Mouse (Mus musculus): ENCODE results near the gene Gss. TPM values are rescaled to one million over a fixed set of nuclear protein-coding genes. Genes with fewer than 3 reads are reported as not detected.

Gene Gss
- total and polyA plus RNA-seq, 2 experiments from 2014 or later = 11.9 TPM

DNA sequence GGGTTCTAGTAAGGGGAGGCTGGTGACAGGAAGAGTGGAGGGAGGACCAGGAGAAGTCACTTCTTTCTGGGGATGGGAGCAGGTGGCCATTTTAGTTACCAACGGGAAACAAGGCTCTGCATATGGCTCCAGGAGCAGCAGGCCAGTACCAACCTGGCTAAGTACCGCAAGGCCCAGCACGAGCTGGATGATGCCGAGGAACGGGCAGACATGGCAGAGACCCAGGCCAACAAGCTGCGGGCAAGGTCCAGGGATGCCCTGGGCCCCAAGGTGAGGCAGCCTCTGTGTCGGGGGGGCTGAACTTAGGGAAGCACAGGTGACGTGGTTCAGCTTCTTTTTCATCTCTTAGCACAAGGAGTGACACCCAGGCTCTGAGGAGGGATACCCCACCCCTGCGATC is 41.1 kb upstream of the Gss start:
- H3K27me3 ChIP-seq (ENCODE audit: insufficient read depth, low read length) = no peaks in the 10 kb centered on the region; the same call in none of the 2 replicates
- no peaks in the 10 kb centered on the region for H3K9me3 ChIP-seq (ENCODE audit: low read length)
- TF ChIP-seq CTCF (IDR thresholded peaks at IDR 0.05; ENCODE audit: low read depth) = no peak
- H3K4me1 ChIP-seq (ENCODE audit: insufficient read depth) = 0 out of 2 replicates have a peak, but pooled peaks cover 3% of the 10 kb centered on the region
- ATAC-seq = no peak
- no peak for DNase-seq
- H3K4me3 ChIP-seq (ENCODE audit: low read depth, low read length) = no peak overlapping the region
- H3K27ac ChIP-seq (ENCODE audit: low read depth, low read length) = no peak overlapping the region
- H3K9ac ChIP-seq = no peak overlapping the region
- WGBS = 92% methylated on average over 9 of the region's 9 CpGs
- no peak overlapping the region for H3K4me2 ChIP-seq (ENCODE audit: low read depth)
- H3K36me3 ChIP-seq (ENCODE audit: insufficient read depth) = peaks cover 73% of the 10 kb centered on the region

DNA sequence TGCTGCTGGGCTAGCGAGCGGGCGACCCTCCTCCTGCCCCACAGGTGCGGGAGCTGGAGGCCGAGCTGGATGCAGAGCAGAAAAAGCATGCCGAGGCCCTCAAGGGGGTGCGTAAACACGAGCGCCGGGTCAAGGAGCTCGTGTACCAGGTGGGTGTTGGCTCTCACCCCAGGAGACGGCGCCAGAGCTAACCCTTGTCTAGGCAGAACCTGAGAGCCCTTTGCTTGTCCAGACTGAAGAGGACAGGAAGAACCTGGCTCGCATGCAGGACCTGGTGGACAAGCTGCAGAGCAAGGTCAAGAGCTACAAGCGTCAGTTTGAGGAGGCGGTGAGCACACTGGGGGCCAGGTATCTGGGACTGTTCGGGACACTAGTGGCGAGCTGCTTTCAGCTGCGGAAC is 40.5 kb upstream of the Gss start:
- Histone ChIP-seq H3K27ac (ENCODE audit: low read depth, low read length) (no peak overlapping the region), H3K9ac (no peak overlapping the region), H3K4me2 (ENCODE audit: low read depth) (no peak overlapping the region), H3K4me3 (ENCODE audit: low read depth, low read length) (no peak overlapping the region), H3K9me3 (ENCODE audit: low read length) (no peaks in the 10 kb centered on the region), H3K4me1 (ENCODE audit: insufficient read depth) (0 out of 2 replicates have a peak, but pooled peaks cover 3% of the 10 kb centered on the region), H3K36me3 (ENCODE audit: insufficient read depth) (peaks cover 70% of the 10 kb centered on the region), H3K27me3 (ENCODE audit: insufficient read depth, low read length) (no peaks in the 10 kb centered on the region; the same call in none of the 2 replicates)
- DNase-seq = no peak
- ATAC-seq = no peak
- 72% methylated on average over 19 of the region's 19 CpGs for WGBS
- no peak for TF ChIP-seq CTCF (IDR thresholded peaks at IDR 0.05; ENCODE audit: low read depth)

DNA sequence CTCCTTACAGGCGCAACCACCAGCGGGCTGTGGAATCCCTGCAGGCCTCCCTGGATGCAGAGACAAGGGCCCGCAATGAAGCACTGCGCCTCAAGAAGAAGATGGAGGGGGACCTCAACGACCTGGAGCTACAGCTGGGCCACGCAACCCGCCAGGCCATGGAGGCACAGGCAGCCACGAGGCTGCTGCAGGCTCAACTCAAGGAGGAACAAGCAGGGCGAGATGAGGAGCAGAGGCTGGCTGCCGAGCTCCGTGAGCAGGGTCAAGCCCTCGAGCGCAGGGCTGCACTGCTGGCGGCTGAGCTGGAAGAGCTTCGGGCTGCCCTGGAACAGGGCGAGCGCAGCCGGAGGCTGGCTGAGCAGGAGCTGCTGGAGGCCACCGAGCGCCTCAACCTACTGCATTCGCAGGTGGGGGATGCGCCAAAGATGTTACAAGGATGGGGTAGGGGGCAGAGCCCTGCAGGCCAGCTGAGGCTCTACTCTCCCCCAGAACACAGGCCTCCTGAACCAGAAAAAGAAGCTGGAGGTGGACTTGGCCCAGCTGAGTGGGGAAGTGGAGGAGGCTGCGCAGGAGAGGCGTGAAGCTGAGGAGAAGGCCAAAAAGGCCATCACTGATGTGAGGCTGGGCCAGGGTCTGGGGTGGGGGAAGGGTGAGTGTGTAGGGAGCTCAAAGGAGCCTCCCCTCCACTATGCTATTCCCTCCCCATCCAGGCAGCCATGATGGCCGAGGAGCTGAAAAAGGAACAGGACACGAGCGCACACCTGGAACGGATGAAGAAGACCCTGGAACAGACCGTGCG is 39.7 kb upstream of the Gss start:
- Histone ChIP-seq H3K9me3 (ENCODE audit: low read length) (no peaks in the 10 kb centered on the region), H3K27ac (ENCODE audit: low read depth, low read length) (no peak overlapping the region), H3K4me2 (ENCODE audit: low read depth) (no peak overlapping the region), H3K27me3 (ENCODE audit: insufficient read depth, low read length) (no peaks in the 10 kb centered on the region; the same call in none of the 2 replicates), H3K4me3 (ENCODE audit: low read depth, low read length) (no peak overlapping the region), H3K36me3 (ENCODE audit: insufficient read depth) (peaks cover 62% of the 10 kb centered on the region), H3K4me1 (ENCODE audit: insufficient read depth) (0 out of 2 replicates have a peak, but pooled peaks cover 3% of the 10 kb centered on the region), H3K9ac (no peak overlapping the region)
- DNase-seq (no peak), ATAC-seq (no peak)
- 73% methylated on average over 30 of the region's 30 CpGs for WGBS
- TF ChIP-seq CTCF (IDR thresholded peaks at IDR 0.05; ENCODE audit: low read depth) = no peak

DNA sequence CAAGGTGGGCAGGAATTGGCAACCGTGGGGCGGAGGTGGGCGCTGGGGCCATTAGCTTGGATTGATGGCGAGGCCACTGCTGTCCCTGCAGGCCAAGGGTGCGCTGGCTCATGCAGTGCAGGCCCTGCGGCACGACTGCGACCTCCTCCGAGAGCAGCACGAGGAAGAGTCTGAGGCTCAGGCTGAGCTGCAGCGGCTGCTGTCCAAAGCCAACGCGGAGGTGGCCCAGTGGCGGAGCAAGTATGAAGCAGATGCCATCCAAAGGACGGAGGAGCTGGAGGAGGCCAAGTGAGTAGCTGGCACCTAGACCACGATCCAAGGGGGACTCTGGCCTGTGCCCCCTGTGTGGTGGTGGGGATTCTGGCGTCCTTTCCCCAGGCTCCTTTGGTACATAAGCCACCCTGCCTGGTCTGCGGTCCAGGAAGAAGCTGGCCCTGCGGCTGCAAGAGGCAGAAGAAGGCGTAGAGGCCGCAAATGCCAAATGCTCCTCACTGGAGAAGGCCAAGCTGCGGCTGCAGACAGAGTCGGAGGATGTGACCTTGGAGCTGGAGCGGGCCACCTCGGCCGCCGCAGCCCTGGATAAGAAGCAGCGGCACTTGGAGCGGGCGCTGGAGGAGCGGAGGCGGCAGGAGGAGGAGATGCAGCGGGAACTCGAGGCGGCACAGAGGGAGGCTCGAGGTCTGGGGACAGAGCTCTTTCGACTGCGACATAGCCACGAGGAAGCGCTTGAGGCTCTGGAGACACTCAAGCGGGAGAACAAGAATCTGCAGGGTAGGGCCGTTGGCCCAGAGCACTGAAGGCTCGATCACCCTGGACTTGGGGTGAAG is 38.2 kb upstream of the Gss start:
- Histone ChIP-seq H3K9ac (no peak overlapping the region), H3K4me3 (ENCODE audit: low read depth, low read length) (no peak overlapping the region), H3K36me3 (ENCODE audit: insufficient read depth) (peaks cover 47% of the 10 kb centered on the region), H3K4me1 (ENCODE audit: insufficient read depth) (0 out of 2 replicates have a peak, but pooled peaks cover 3% of the 10 kb centered on the region), H3K4me2 (ENCODE audit: low read depth) (no peak overlapping the region), H3K9me3 (ENCODE audit: low read length) (no peaks in the 10 kb centered on the region), H3K27ac (ENCODE audit: low read depth, low read length) (no peak overlapping the region), H3K27me3 (ENCODE audit: insufficient read depth, low read length) (no peaks in the 10 kb centered on the region; the same call in none of the 2 replicates)
- DNase-seq = no peak
- 34% methylated on average over 43 of the region's 43 CpGs for WGBS
- no peak for ATAC-seq
- no peak for TF ChIP-seq CTCF (IDR thresholded peaks at IDR 0.05; ENCODE audit: low read depth)

DNA sequence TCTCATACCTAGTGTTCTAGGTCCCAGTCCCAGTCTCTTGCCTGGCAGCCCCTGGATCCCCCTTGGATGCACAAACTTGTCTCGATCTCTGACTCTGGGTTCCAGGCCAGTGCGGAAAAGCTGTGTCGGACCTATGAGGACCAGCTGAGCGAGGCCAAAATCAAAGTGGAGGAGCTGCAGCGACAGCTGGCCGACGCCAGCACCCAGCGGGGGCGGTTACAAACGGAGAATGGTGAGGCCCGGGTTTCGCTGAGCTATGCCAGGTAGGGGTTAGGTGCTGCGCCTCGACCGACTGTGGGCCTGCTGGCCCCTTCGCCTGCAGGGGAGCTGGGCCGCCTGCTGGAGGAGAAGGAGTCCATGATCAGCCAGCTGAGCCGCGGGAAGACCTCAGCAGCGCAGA is 37.5 kb upstream of the Gss start:
- WGBS = 42% methylated on average over 20 of the region's 20 CpGs
- ATAC-seq (no peak), DNase-seq (no peak)
- H3K27ac ChIP-seq (ENCODE audit: low read depth, low read length) = no peak overlapping the region
- peaks cover 40% of the 10 kb centered on the region for H3K36me3 ChIP-seq (ENCODE audit: insufficient read depth)
- peak; percentile 14; the same call in 1 of the 2 replicates for TF ChIP-seq CTCF (IDR thresholded peaks at IDR 0.05; ENCODE audit: low read depth)
- H3K4me3 ChIP-seq (ENCODE audit: low read depth, low read length) = no peak overlapping the region
- no peak overlapping the region for H3K9ac ChIP-seq
- 0 out of 2 replicates have a peak, but pooled peaks cover 3% of the 10 kb centered on the region for H3K4me1 ChIP-seq (ENCODE audit: insufficient read depth)
- H3K9me3 ChIP-seq (ENCODE audit: low read length) = no peaks in the 10 kb centered on the region
- H3K4me2 ChIP-seq (ENCODE audit: low read depth) = no peak overlapping the region
- no peaks in the 10 kb centered on the region; the same call in none of the 2 replicates for H3K27me3 ChIP-seq (ENCODE audit: insufficient read depth, low read length)

DNA sequence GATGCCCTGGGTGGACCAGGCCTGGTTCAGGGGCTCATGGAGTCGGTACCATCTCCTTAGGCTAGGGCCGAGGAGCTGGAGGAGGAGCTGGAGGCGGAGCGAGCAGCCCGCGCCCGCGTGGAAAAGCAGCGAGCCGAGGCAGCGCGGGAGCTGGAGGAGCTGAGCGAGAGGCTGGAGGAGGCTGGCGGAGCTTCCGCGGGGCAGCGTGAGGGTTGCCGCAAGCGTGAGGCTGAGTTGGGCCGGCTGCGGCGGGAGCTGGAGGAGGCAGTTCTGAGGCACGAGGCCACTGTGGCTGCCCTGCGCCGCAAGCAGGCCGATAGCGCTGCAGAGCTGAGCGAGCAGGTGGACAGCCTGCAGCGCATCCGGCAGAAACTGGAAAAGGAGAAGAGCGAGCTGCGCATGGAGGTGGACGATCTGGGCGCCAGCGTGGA is 36.6 kb upstream of the Gss start:
- no peaks in the 10 kb centered on the region for H3K9me3 ChIP-seq (ENCODE audit: low read length)
- DNase-seq (peak; percentile 82), ATAC-seq (peak; percentile 85)
- 0 out of 2 replicates have a peak overlapping the region, but pooled peaks have one; percentile 17 for H3K27ac ChIP-seq (ENCODE audit: low read depth, low read length)
- H3K4me3 ChIP-seq (ENCODE audit: low read depth, low read length) = peak overlapping the region; percentile 44
- 3% methylated on average over 35 of the region's 35 CpGs for WGBS
- no peaks in the 10 kb centered on the region; the same call in none of the 2 replicates for H3K27me3 ChIP-seq (ENCODE audit: insufficient read depth, low read length)
- peak overlapping the region; percentile 90 for H3K4me2 ChIP-seq (ENCODE audit: low read depth)
- peaks cover 31% of the 10 kb centered on the region for H3K36me3 ChIP-seq (ENCODE audit: insufficient read depth)
- no peak; the same call in 1 of the 2 replicates for TF ChIP-seq CTCF (IDR thresholded peaks at IDR 0.05; ENCODE audit: low read depth)
- H3K9ac ChIP-seq = peak overlapping the region; percentile 61
- H3K4me1 ChIP-seq (ENCODE audit: insufficient read depth) = 0 out of 2 replicates have a peak, but pooled peaks cover 3% of the 10 kb centered on the region

All from forebrain, postnatal 0 days (tissue).